Mouse (Mus musculus) lung, embryonic 14.5 days (tissue): ENCODE measurements at regions not wholly inside any gene's neighbourhood (a gene's known extent, or its start where the extent isn't known, plus 50 kb on each side); places are given as distances from the start of the nearest gene placed in this dataset.
A peak's percentile ranks its signal among the peaks of the same experiment; 100 is the strongest.

ENCODE experiments used
- ATAC-seq: fragments of 200-750 bp; cut with Nextera tagmentation; 2 replicates; pipeline ENCODE4 v1.8.0; 2017; ENCODE audit warnings: mild to moderate bottlenecking, moderate TSS enrichment, moderate library complexity; ENCODE audit not compliant: insufficient read depth
- DNase-seq: peaks from one replicate; pipeline ENCODE4 v3.0.0-alpha.2; 2015
- H3K27ac ChIP-seq: fragments of 300-500 bp; sonication (generic); 2 replicates; pipeline ENCODE4 v1.5.1; 2014; ENCODE audit warnings: low read depth, mild to moderate bottlenecking, moderate library complexity
- H3K27me3 ChIP-seq: fragments of 300-500 bp; sonication (generic); 2 replicates; pipeline ENCODE4 v1.6.1; 2014; ENCODE audit warnings: low read length, control low read depth; ENCODE audit not compliant: insufficient read depth
- H3K36me3 ChIP-seq: fragments of 300-500 bp; sonication (generic); 2 replicates; pipeline ENCODE4 v1.6.1; 2014; ENCODE audit warnings: control low read depth; ENCODE audit not compliant: insufficient read depth
- H3K4me1 ChIP-seq: fragments of 300-500 bp; sonication (generic); 2 replicates; pipeline ENCODE4 v1.6.1; 2014; ENCODE audit warnings: antibody characterized with exemption, control low read depth; ENCODE audit not compliant: insufficient read depth
- H3K4me2 ChIP-seq: fragments of 300-500 bp; sonication (generic); 2 replicates; pipeline ENCODE4 v1.6.1; 2014; ENCODE audit warnings: mild to moderate bottlenecking
- H3K4me3 ChIP-seq: fragments of 300-500 bp; sonication (generic); 2 replicates; pipeline ENCODE4 v1.5.1; 2014; ENCODE audit warnings: low read depth, low read length
- H3K9ac ChIP-seq: fragments of 300-500 bp; sonication (generic); 2 replicates; pipeline ENCODE4 v1.6.1; 2014
- H3K9me3 ChIP-seq: fragments of 300-500 bp; sonication (generic); 2 replicates; pipeline ENCODE4 v1.6.1; 2016; ENCODE audit warnings: low read depth, low read length, control low read depth
- CTCF ChIP-seq: IDR thresholded peaks from 2 replicates; pipeline ENCODE4 v1.5.1; 2016; ENCODE audit warnings: antibody characterized with exemption, low read depth
- WGBS: fragments of 180-500 bp; shearing (Covaris S2); extraction: QIAGEN DNeasy Blood & Tissue Kit; methylation state at CpG from one replicate; pipeline ENCODE4 v1.1.7; 2014; 5-methylcytosine and 5-hydroxymethylcytosine counted together

DNA sequence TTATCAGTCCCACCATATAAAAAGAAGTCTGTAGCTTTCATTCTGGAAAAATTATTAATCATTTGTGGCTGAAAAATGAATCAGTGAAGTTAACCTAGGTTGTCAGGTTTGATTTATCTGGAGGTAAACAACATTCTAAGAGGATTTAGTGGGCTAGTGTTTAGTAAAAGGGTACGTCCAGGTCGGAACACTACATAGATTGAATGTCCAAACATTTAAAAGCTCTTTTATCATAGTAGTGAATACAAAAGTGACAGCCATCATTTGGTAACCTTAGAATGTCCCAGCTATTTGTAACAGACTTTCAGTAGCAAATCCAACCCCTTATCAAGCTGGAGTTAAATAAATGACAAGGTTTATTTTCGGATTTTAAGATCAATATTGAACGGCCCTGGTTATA is 192.7 kb upstream of the Tmco5 start:
- no peak overlapping the region for H3K9ac ChIP-seq
- H3K27ac ChIP-seq, result no peak overlapping the region
- H3K4me2 ChIP-seq, result no peak overlapping the region
- 26% methylated on average over 4 of the region's 4 CpGs for WGBS
- no peak for TF ChIP-seq CTCF
- ATAC-seq, result no peak
- DNase-seq, result no peak
- no peaks in the 10 kb centered on the region for H3K9me3 ChIP-seq
- H3K36me3 ChIP-seq, result no peaks in the 10 kb centered on the region
- no peak overlapping the region for H3K4me3 ChIP-seq
- no peaks in the 10 kb centered on the region for H3K4me1 ChIP-seq
- H3K27me3 ChIP-seq, result no peaks in the 10 kb centered on the region

- ATAC-seq (no peak), DNase-seq (no peak)
- H3K4me3 ChIP-seq, result no peak overlapping the region
- H3K9ac ChIP-seq, result no peak overlapping the region
- 59% methylated on average over 5 of the region's 5 CpGs for WGBS
- no peaks in the 10 kb centered on the region for H3K27me3 ChIP-seq
- no peak for TF ChIP-seq CTCF
- no peak overlapping the region for H3K4me2 ChIP-seq
- H3K9me3 ChIP-seq, result no peaks in the 10 kb centered on the region
- no peaks in the 10 kb centered on the region for H3K36me3 ChIP-seq
- H3K27ac ChIP-seq, result no peak overlapping the region
- no peaks in the 10 kb centered on the region for H3K4me1 ChIP-seq
Measured at GRCm38 (mm10) chr2:116697542-116697941, 180.9 kb upstream of the Tmco5 start.

DNA sequence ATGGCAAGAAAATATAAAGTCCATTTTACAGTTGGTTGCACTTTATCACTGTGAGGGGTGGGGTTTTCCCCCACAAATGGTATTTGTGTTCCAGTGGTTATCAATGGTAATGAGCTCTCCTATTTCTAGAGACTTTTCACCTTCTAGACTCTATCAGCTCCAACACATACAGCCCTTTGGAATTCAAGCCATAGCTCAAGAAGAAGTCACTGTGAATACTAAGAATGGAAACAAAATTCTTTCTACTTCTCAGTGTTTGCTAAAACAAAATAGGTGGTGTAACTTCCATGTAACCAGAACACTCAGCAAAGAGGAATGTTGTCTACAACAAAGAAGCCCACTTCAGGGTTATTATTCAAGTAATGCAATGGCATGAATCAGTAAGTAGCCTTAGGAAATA is 173.8 kb upstream of the Tmco5 start:
- H3K9ac ChIP-seq, result no peak overlapping the region
- H3K27me3 ChIP-seq, result no peaks in the 10 kb centered on the region
- H3K4me3 ChIP-seq, result no peak overlapping the region
- TF ChIP-seq CTCF, result no peak
- DNase-seq (no peak), ATAC-seq (no peak)
- no peaks in the 10 kb centered on the region for H3K9me3 ChIP-seq
- H3K36me3 ChIP-seq, result no peaks in the 10 kb centered on the region
- H3K4me2 ChIP-seq, result no peak overlapping the region
- H3K27ac ChIP-seq, result no peak overlapping the region
- no peaks in the 10 kb centered on the region for H3K4me1 ChIP-seq

- DNase-seq (no peak), ATAC-seq (no peak)
- H3K27me3 ChIP-seq, result no peaks in the 10 kb centered on the region
- no peak overlapping the region for H3K9ac ChIP-seq
- TF ChIP-seq CTCF, result no peak
- WGBS, result 62% methylated on average over 4 of the region's 4 CpGs
- H3K4me3 ChIP-seq, result no peak overlapping the region
- H3K4me2 ChIP-seq, result no peak overlapping the region
- no peak overlapping the region for H3K27ac ChIP-seq
- no peaks in the 10 kb centered on the region for H3K36me3 ChIP-seq
- H3K9me3 ChIP-seq, result no peaks in the 10 kb centered on the region
- H3K4me1 ChIP-seq, result no peaks in the 10 kb centered on the region
Measured at GRCm38 (mm10) chr2:116709608-116710007, 168.9 kb upstream of the Tmco5 start.

GRCm38 (mm10) chr2:116716529-116717201 is 161.8 kb upstream of the Tmco5 start:
- no peaks in the 10 kb centered on the region for H3K27me3 ChIP-seq
- H3K36me3 ChIP-seq, result no peaks in the 10 kb centered on the region
- H3K4me3 ChIP-seq, result no peak overlapping the region
- H3K9me3 ChIP-seq, result no peaks in the 10 kb centered on the region
- 73% methylated on average over 9 of the region's 9 CpGs for WGBS
- no peak for ATAC-seq
- H3K27ac ChIP-seq, result no peak overlapping the region
- H3K9ac ChIP-seq, result no peak overlapping the region
- DNase-seq, result no peak
- no peak overlapping the region for H3K4me2 ChIP-seq
- no peaks in the 10 kb centered on the region for H3K4me1 ChIP-seq
- no peak for TF ChIP-seq CTCF

GRCm38 (mm10) chr2:116718637-116719036 is 159.9 kb upstream of the Tmco5 start:
- Histone ChIP-seq H3K4me1 (no peaks in the 10 kb centered on the region), H3K9me3 (no peaks in the 10 kb centered on the region), H3K4me2 (no peak overlapping the region), H3K36me3 (no peaks in the 10 kb centered on the region), H3K27ac (no peak overlapping the region), H3K9ac (no peak overlapping the region), H3K4me3 (no peak overlapping the region), H3K27me3 (no peaks in the 10 kb centered on the region)
- no peak for TF ChIP-seq CTCF
- DNase-seq (no peak), ATAC-seq (no peak)
- 85% methylated on average over 5 of the region's 5 CpGs for WGBS

DNA sequence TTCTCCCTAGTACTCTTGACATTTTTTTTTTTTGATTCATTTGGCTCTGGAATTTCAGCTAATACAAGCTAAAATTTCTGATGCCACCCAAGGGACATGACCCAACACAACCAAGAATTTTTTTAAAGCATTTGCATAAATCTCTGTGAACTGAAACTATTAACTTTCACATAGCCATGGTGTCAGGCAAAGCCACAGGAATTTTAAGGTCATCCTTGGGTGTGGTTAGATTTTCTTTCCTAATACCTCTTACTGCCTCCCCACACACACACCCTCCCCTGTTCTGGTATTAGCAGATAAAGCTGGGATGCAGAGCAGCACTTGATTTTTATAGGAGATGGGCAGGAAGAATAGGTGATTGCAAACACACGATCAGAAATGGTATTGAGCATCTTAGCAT is 150.9 kb upstream of the Tmco5 start:
- Histone ChIP-seq H3K9ac (no peak overlapping the region), H3K4me3 (no peak overlapping the region), H3K27me3 (no peaks in the 10 kb centered on the region), H3K9me3 (no peaks in the 10 kb centered on the region), H3K4me2 (no peak overlapping the region), H3K36me3 (no peaks in the 10 kb centered on the region), H3K27ac (no peak overlapping the region), H3K4me1 (no peaks in the 10 kb centered on the region)
- DNase-seq, result peak; percentile 9
- WGBS, result 24% methylated on average over 1 of the region's 1 CpGs
- no peak; the same call in 1 of the 2 replicates for ATAC-seq
- no peak for TF ChIP-seq CTCF

DNA sequence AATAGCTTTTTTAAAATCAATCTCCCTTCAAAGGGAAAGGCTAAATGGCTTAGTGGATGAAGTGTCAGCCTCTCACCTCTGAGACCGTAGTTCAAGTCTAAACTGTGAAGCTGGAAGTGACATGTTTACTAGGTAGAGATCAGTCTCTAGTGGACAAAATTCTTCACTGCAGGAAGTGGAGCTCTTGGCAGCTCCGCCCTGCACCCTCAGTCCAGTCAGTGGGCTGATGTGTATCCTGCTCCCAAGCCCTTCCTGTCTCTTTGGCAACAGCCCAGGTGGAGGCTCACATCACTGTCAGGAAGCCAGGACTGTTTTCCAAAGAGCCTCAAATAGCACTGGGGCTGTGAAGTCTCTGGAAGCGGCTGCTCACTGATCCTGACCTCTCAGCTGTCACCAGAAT is 142.8 kb upstream of the Tmco5 start:
- TF ChIP-seq CTCF, result peak; percentile 64
- 15% methylated on average over 3 of the region's 3 CpGs for WGBS
- Histone ChIP-seq H3K4me2 (no peak overlapping the region), H3K36me3 (no peaks in the 10 kb centered on the region), H3K27ac (no peak overlapping the region), H3K4me1 (no peaks in the 10 kb centered on the region), H3K27me3 (no peaks in the 10 kb centered on the region), H3K9me3 (no peaks in the 10 kb centered on the region), H3K4me3 (no peak overlapping the region), H3K9ac (no peak overlapping the region)
- ATAC-seq (peak; percentile 90), DNase-seq (peak; percentile 80)
